In genomic region chr4:57755085-57755484, GRCm38 (mm10) we compare ENCODE assay signal across 27 mouse cellular contexts. TPM values are rescaled to one million over a fixed set of nuclear protein-coding genes. Genes with fewer than 3 reads are reported as not detected.
A peak's percentile ranks its signal among the peaks of the same experiment; 100 is the strongest.
DNase-seq lines count a peak whose midpoint lies in the region; ATAC-seq and TF ChIP-seq lines count a peak whose summit lies in the region.
"Had no signal": no experiment of that assay in that cellular context is flagged by ENCODE, and none has a peak within 500 bp of the region (broad histone marks: within the 10 kb centered on the region; RNA-seq: fewer than 3 reads in every experiment).

No protein-coding gene starts in this region.

- peaks cover 13% of the 10 kb centered on the region for H3K4me1 ChIP-seq in heart, adult 2 months (ENCODE audit: control insufficient read depth, insufficient read depth, low read length)
- H3K4me1 ChIP-seq in heart, embryonic 14.5 days (ENCODE audit: control insufficient read depth in 2 of 2, insufficient read depth in 2 of 2, low read length in 2 of 2): peaks cover 15 to 25% of the 10 kb centered on the region in 2 experiments
- peaks cover 6% of the 10 kb centered on the region; the same call in 1 of the 2 replicates for H3K4me1 ChIP-seq in spleen, adult 2 months (ENCODE audit: control insufficient read depth, insufficient read depth, insufficient read length)
- H3K4me1 ChIP-seq: embryonic facial prominence, embryonic 12.5 days; liver, embryonic 12.5 days had no signal

- no peak for ATAC-seq in heart, embryonic 14.5 days (ENCODE audit: insufficient number of reproducible peaks, insufficient read depth, low FRiP score, low read depth)
- ATAC-seq: forebrain, embryonic 14.5 days; intestine, postnatal 0 days; liver, embryonic 12.5 days; liver, postnatal 0 days; midbrain, embryonic 16.5 days had no signal

- H3K79me2 ChIP-seq in heart, adult 2 months (replicated peaks; ENCODE audit: control insufficient read depth, insufficient read depth, low read length): no peaks in the 10 kb centered on the region

- TF ChIP-seq POLR2A in heart, adult 2 months (IDR thresholded peaks at IDR 0.05; ENCODE audit: insufficient read depth, low read depth, low read length): no peak
- TF ChIP-seq POLR2A in spleen, adult 2 months (IDR thresholded peaks at IDR 0.05; ENCODE audit: low read depth, low read length): no peak

- no peaks in the 10 kb centered on the region for H3K36me3 ChIP-seq in heart, adult 2 months (ENCODE audit: control insufficient read depth, insufficient read depth, low read length)
- peaks cover 28% of the 10 kb centered on the region for H3K36me3 ChIP-seq in heart, embryonic 14.5 days (ENCODE audit: control insufficient read depth, insufficient read depth, low read length)
- H3K36me3 ChIP-seq in spleen, adult 2 months (ENCODE audit: control insufficient read depth, insufficient read depth, low read length): no peaks in the 10 kb centered on the region
- H3K36me3 ChIP-seq: embryonic facial prominence, embryonic 12.5 days; liver, embryonic 12.5 days had no signal

- DNase-seq in heart, adult 2 months: no peak
- DNase-seq in heart, postnatal 25 days (ENCODE audit: low spot score): no peak
- no peak for DNase-seq in heart, postnatal 10 days
- peak; percentile 90 for DNase-seq in A20 (ENCODE audit: low read depth, low spot score)
- peak; percentile 9 to 45 for DNase-seq in spleen, adult 2 months (ENCODE audit: low read depth in 1 of 2, low spot score in 2 of 2)
- no peak for DNase-seq in cerebellum, postnatal 4 days (ENCODE audit: low spot score in 2 of 2)
- no peak for DNase-seq in embryo, embryonic 9.5 days (ENCODE audit: extremely low spot score)
- DNase-seq: adrenal gland, postnatal 25 days; cerebellum, adult 2 months; cerebellum, postnatal 25 days; gastrocnemius, postnatal 14 days; kidney, adult 9 months; kidney, postnatal 10 days; layer of hippocampus, postnatal 36 days; left cerebral cortex, postnatal 4 days; liver, postnatal 0 days; lung, postnatal 36 days; right cerebral cortex, adult 18-20 months; thymus, postnatal 25 days had no signal

- peak overlapping the region; percentile 68 for H3K27ac ChIP-seq in heart, adult 2 months
- H3K27ac ChIP-seq in heart, embryonic 14.5 days (replicated peaks in 1 of 2; ENCODE audit: control insufficient read depth in 1 of 2, insufficient read depth in 1 of 2, low read depth in 2 of 2, low read length in 2 of 2): peak overlapping the region; percentile 45 to 62
- H3K27ac ChIP-seq in spleen, adult 2 months (ENCODE audit: insufficient read depth, low read length): no peak overlapping the region
- H3K27ac ChIP-seq: embryonic facial prominence, embryonic 12.5 days; hindbrain, embryonic 14.5 days; liver, embryonic 12.5 days had no signal

- peak overlapping the region; percentile 26; the same call in 1 of the 2 replicates for H3K4me2 ChIP-seq in heart, embryonic 14.5 days (ENCODE audit: low read length)
- H3K4me2 ChIP-seq: embryonic facial prominence, embryonic 12.5 days; hindbrain, embryonic 14.5 days; liver, embryonic 12.5 days; midbrain, embryonic 11.5 days had no signal

- no peaks in the 10 kb centered on the region for H3K9me3 ChIP-seq in heart, embryonic 14.5 days (ENCODE audit: control insufficient read depth, low read length)
- H3K9me3 ChIP-seq: embryonic facial prominence, embryonic 12.5 days; liver, embryonic 12.5 days had no signal

- no peak overlapping the region for H3K9ac ChIP-seq in heart, adult 2 months (ENCODE audit: low read depth, low read length)
- H3K9ac ChIP-seq in heart, embryonic 14.5 days (ENCODE audit: low read length): no peak overlapping the region
- H3K9ac ChIP-seq: embryonic facial prominence, embryonic 12.5 days; hindbrain, embryonic 14.5 days; liver, embryonic 12.5 days; liver, postnatal 0 days had no signal

- intact Hi-C loops in heart, adult 2 months (cut with DNase I): no loop called here
- intact Hi-C loops in heart, postnatal 25 days (cut with DNase I): no loop called here
- intact Hi-C loops in heart, postnatal 10 days (cut with DNase I): no loop called here

- TF ChIP-seq EP300 in heart, adult 2 months (IDR thresholded peaks at IDR 0.05; ENCODE audit: insufficient read depth, low read depth, low read length): no peak

- WGBS in heart, adult 2 months: 65% methylated on average over 11 of the region's 11 CpGs
- 70% methylated on average over 11 of the region's 11 CpGs for WGBS in heart, embryonic 14.5 days
- 57% methylated on average over 11 of the region's 11 CpGs for WGBS in spleen, adult 2 months

- no peak overlapping the region for H3K4me3 ChIP-seq in heart, adult 2 months
- H3K4me3 ChIP-seq in heart, embryonic 14.5 days (ENCODE audit: control insufficient read depth in 1 of 2, insufficient read depth in 1 of 2, low read depth in 1 of 2, low read length in 2 of 2): no peak overlapping the region
- H3K4me3 ChIP-seq in spleen, adult 2 months (ENCODE audit: extremely low read depth, insufficient read depth, insufficient read length): no peak overlapping the region
- H3K4me3 ChIP-seq: embryonic facial prominence, embryonic 12.5 days; liver, embryonic 12.5 days had no signal

- no peak for TF ChIP-seq CTCF in heart, adult 2 months (IDR thresholded peaks at IDR 0.05)
- TF ChIP-seq CTCF in spleen, adult 2 months (IDR thresholded peaks at IDR 0.05; ENCODE audit: extremely low read depth, insufficient read depth, insufficient read length, insufficient replicate concordance): no peak

- H3K27me3 ChIP-seq in heart, adult 2 months (ENCODE audit: control insufficient read depth, insufficient read depth, low read length): no peaks in the 10 kb centered on the region
- no peaks in the 10 kb centered on the region for H3K27me3 ChIP-seq in heart, embryonic 14.5 days (ENCODE audit: control insufficient read depth, insufficient read depth, low read length)
- no peaks in the 10 kb centered on the region for H3K27me3 ChIP-seq in spleen, adult 2 months (ENCODE audit: control insufficient read depth, insufficient read depth, low read length)
- H3K27me3 ChIP-seq: embryonic facial prominence, embryonic 12.5 days; liver, embryonic 12.5 days had no signal

RNA-seq across cellular contexts. Expression of gene Akap2, which starts 37.6 kb away (rescaled TPM):
- 100 to 1,000 TPM in 1 of 2 experiments, 10 to 100 TPM in 1; 86.4 to 106 TPM for total RNA-seq in heart, adult 2 months (2021)
- polyA plus RNA-seq in heart, adult 2 months (2012; rRNA removed): 72.4 and 95.9 TPM in 2 replicates
- 10 to 100 TPM; 84.4 to 96.1 TPM for total RNA-seq in heart, postnatal 25 days (2021)
- polyA plus RNA-seq in heart, embryonic 14.5 days (2014; fragmentation: Nextera tagmentation; extraction: Ambion mirVana): 52.0 and 55.0 TPM in 2 replicates
- 100 to 1,000 TPM; 127 to 141 TPM for total RNA-seq in heart, postnatal 10 days (2021)
- 23.6 and 29.0 TPM in 2 replicates for polyA plus RNA-seq in spleen, adult 2 months (2012; rRNA removed)

Comparison
In these comparisons a context has a peak if more than half of its experiments do, and no peak if none do; other contexts are left out.
1. DNase-seq: peak in A20 (single experiment) and spleen, adult 2 months (2 of 2); none in heart, adult 2 months (0 of 2), heart, postnatal 25 days (single experiment), heart, postnatal 10 days (0 of 2), cerebellum, postnatal 4 days (0 of 2) and embryo, embryonic 9.5 days (single experiment).